Mouse (Mus musculus) heart, postnatal 0 days (tissue): ENCODE measurements around the gene Tex10.

ENCODE experiments used
- CTCF ChIP-seq: IDR thresholded peaks from 2 replicates; pipeline ENCODE4 v1.5.1; 2016; ENCODE audit warnings: antibody characterized with exemption, control low read depth, low read depth
- EP300 ChIP-seq: IDR thresholded peaks from 2 replicates; pipeline ENCODE4 v1.6.1; 2016; ENCODE audit warnings: antibody characterized with exemption, low read depth

- no peak for TF ChIP-seq CTCF
- TF ChIP-seq EP300, result no peak
Measured at GRCm38 (mm10) chr4:48382506-48382905, 90.8 kb downstream of the Tex10 start.
